Mouse (Mus musculus) ES-E14 (cell line): ENCODE data around the gene Tsg101. TPM values are rescaled to one million over a fixed set of nuclear protein-coding genes. Genes with fewer than 3 reads are reported as not detected.
A peak's percentile ranks its signal among the peaks of the same experiment; 100 is the strongest.
"Not testable (repeated sequence)": the region's sequence is repeated elsewhere in the genome, so short reads cannot be mapped to it uniquely, and the experiment has no call there.

Experiments used
- DNase-seq: peaks from one replicate; pipeline ENCODE4 v3.0.0-alpha.2; 2013; ENCODE audit warnings: low read depth, low spot score
- H3K27ac ChIP-seq: 2 replicates; pipeline ENCODE4 v1.5.1; 2012; ENCODE audit warnings: low read depth, mild to moderate bottlenecking, low read length, moderate library complexity, mixed read lengths; ENCODE audit not compliant: poor library complexity, insufficient read depth, severe bottlenecking
- H3K36me3 ChIP-seq: 2 replicates; pipeline ENCODE4 v1.6.1; 2012; ENCODE audit warnings: mild to moderate bottlenecking, low read length, moderate library complexity, mixed read lengths; ENCODE audit not compliant: control insufficient read depth, poor library complexity, insufficient read depth, severe bottlenecking
- H3K4me1 ChIP-seq, 2 experiments: fragments of 150-350 bp in 1 of 2; sonication (generic) in 1 of 2; 2 replicates each; pipeline ENCODE4 v1.6.1; 2012; ENCODE audit warnings: low read length in 2 of 2, mild to moderate bottlenecking in 1 of 2, mixed read lengths in 1 of 2; ENCODE audit not compliant: control insufficient read depth in 2 of 2, insufficient read depth in 2 of 2, poor library complexity in 1 of 2
- H3K4me3 ChIP-seq, 2 experiments: fragments of 150-350 bp in 1 of 2; sonication (generic) in 1 of 2; 2 replicates each; pipeline ENCODE4 v1.5.1; 2012; ENCODE audit warnings: low read length in 2 of 2, low read depth in 1 of 2, mild to moderate bottlenecking in 1 of 2, mixed read lengths in 1 of 2; ENCODE audit not compliant: insufficient read depth in 1 of 2, poor library complexity in 1 of 2, severe bottlenecking in 1 of 2
- H3K9ac ChIP-seq: 2 replicates; pipeline ENCODE4 v1.6.1; 2012; ENCODE audit warnings: low read depth, mild to moderate bottlenecking, low read length, mixed read lengths; ENCODE audit not compliant: poor library complexity, insufficient read depth, severe bottlenecking
- H3K9me3 ChIP-seq: fragments of 150-350 bp; sonication (generic); 2 replicates; pipeline ENCODE4 v1.6.1; 2012; ENCODE audit warnings: low read depth, mild to moderate bottlenecking, low read length; ENCODE audit not compliant: control insufficient read depth, insufficient read depth
- CHD2 ChIP-seq: IDR thresholded peaks from 2 replicates; pipeline ENCODE4 v1.6.1; 2014; ENCODE audit warnings: mild to moderate bottlenecking, low read depth, low read length, inconsistent platforms
- HCFC1 ChIP-seq: IDR thresholded peaks from 2 replicates; pipeline ENCODE4 v1.6.1; 2012; ENCODE audit warnings: low read length, inconsistent platforms, borderline replicate concordance; ENCODE audit not compliant: insufficient read depth
- MAFK ChIP-seq: IDR thresholded peaks from 2 replicates; pipeline ENCODE4 v1.6.1; 2014; ENCODE audit warnings: mild to moderate bottlenecking, low read depth, low read length, inconsistent platforms; ENCODE audit not compliant: insufficient read depth
- ZC3H11A ChIP-seq: IDR thresholded peaks from 2 replicates; pipeline ENCODE4 v1.6.1; 2012; ENCODE audit warnings: low read depth, mild to moderate bottlenecking, inconsistent platforms, low read length, borderline replicate concordance
- ZNF384 ChIP-seq: IDR thresholded peaks from 2 replicates; pipeline ENCODE4 v1.6.1; 2012; ENCODE audit warnings: low read depth, low read length, inconsistent platforms
- in situ Hi-C, 2 experiments: fragments of 600-800 bp; cut with MboI; formaldehyde crosslinking; loops; one replicate each; pipeline ENCODE4 v1.15.1; 2025; ENCODE audit warnings: low sequenced_read_pairs in 2 of 2, inconsistent platforms in 1 of 2; ENCODE audit not compliant: unreplicated experiment in 2 of 2
- total RNA-seq: library from RNA; depleted of rRNA; stranded (reverse); fragments of 300-350 nt; gene quantifications from 2 replicates; pipeline ENCODE4 v1.2.3, GENCODE M21; 2012

The Tsg101 gene
- total RNA-seq, 1 experiment: 54.3 TPM

DNA sequence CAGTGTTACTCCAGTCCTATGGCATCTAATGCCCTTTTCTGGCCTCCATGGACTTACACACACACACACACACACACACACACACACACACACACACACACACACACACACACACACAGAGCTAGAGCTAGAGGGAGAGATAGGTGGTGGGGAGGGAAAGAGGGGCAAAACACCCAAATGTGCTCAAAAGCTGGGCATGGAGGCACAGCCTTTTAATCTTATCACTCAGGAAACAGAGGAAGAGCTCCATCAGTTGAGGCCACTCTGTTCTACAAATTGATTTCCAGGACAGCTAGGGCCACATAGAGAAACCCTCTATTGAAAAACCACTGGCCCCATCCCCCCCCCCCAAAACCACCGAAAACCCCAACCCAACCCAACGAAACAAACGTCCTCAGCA lies 36.5 kb downstream of the Tsg101 start:
- no peak for DNase-seq
- Histone ChIP-seq H3K9me3 (no peaks in the 10 kb centered on the region), H3K4me3 (no peak overlapping the region), H3K4me1 (no peaks in the 10 kb centered on the region), H3K36me3 (peaks cover 4% of the 10 kb centered on the region), H3K9ac (no peak overlapping the region), H3K27ac (no peak overlapping the region)
- in situ Hi-C loops: no loop called here
- no peak for TF ChIP-seq HCFC1
- no peak for TF ChIP-seq ZC3H11A
- no peak for TF ChIP-seq MAFK
- TF ChIP-seq CHD2: no peak
- no peak for TF ChIP-seq ZNF384

DNA sequence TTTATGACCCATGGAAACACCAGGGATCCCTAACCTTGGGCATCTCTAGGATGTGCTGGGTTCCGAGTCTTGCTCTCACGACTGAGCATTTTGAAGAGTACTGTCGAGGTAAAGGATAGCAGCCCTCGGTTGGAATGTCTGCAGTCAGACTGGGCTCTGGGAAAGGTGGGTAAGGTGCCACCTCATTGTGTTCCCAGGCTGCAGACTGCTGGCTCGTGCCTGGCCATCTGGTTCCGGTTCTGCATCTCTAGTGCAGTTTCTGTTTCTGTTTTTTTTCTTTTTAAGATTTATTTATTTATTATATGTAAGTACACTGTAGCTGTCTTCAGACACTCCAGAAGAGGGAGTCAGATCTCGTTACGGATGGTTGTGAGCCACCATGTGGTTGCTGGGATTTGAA lies 37.8 kb downstream of the Tsg101 start:
- in situ Hi-C loops, H3K4me1 ChIP-seq, H3K9me3 ChIP-seq, H3K27ac ChIP-seq, H3K4me3 ChIP-seq, DNase-seq, H3K36me3 ChIP-seq, H3K9ac ChIP-seq: not testable (repeated sequence)

DNA sequence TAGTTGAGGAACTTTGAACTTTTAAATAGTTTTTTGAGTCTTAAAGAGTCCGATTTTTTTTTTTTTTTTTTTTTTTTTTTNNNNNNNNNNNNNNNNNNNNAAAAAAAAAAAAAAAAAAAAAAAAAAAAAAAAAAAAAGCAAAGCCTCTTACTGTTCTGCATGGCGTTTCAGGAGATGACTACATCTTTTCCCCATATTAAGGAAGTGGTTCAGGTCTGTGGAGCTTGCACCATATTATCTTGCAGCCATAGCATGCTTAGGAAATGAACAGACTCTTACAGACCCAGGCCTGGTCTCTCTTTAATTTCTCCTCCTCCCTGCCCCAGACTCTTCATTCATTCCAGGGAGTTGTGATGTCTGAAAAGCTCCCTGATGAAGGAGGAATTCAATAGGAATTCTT lies 38.8 kb downstream of the Tsg101 start:
- DNase-seq: no peak
- no peaks in the 10 kb centered on the region for H3K9me3 ChIP-seq
- no peak overlapping the region for H3K4me3 ChIP-seq
- no peaks in the 10 kb centered on the region for H3K4me1 ChIP-seq
- in situ Hi-C loops: no loop called here
- no peaks in the 10 kb centered on the region for H3K36me3 ChIP-seq
- TF ChIP-seq ZNF384: peak; percentile 74; the same call in 1 of the 2 replicates
- no peak for TF ChIP-seq MAFK
- H3K27ac ChIP-seq: no peak overlapping the region
- H3K9ac ChIP-seq: no peak overlapping the region

DNA sequence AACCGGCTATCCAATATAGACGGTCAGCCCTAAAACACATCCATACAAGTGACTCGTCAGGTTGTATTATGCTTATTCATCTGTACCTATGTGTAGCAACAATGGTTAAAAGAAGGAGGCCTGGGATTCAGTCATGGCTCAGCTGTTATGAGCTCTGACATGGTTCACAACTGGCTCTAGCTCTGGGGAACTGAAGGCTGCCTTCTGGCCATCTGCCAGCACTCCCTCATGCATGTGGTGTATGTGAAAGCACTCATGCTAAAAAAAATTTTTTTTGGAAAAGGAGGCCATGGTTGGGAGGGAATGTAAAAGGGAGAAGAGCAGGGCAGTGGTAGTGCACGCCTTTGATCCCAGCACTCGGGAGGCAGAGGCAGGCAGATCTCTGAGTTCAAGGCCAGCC lies 39.9 kb downstream of the Tsg101 start:
- Histone ChIP-seq H3K27ac (no peak overlapping the region), H3K36me3 (no peaks in the 10 kb centered on the region), H3K4me1 (no peaks in the 10 kb centered on the region), H3K9ac (no peak overlapping the region), H3K9me3 (no peaks in the 10 kb centered on the region), H3K4me3 (no peak overlapping the region)
- in situ Hi-C loops: no loop called here
- TF ChIP-seq ZNF384 (no peak), MAFK (no peak), CHD2 (no peak), HCFC1 (no peak), ZC3H11A (no peak)
- no peak for DNase-seq

DNA sequence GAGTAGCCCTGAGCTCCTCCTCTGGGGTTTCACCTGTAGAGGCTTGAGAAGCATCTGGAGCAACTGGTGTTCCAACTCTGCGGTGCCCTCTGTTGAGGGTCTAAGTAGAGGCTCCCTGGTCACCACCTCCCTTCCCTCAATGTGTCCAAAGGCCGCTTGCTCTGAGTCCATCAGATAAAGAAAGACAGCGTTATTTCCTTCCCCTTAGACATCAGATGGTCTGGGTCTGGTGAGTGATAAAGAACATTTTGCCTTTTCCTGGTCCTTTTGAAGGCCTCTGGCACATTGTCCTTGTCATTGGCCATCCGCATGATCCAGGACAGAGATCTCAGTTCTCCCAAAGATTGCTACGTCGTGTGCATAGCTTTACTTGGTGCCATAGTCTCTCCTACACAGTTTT lies 42.5 kb downstream of the Tsg101 start:
- H3K4me1 ChIP-seq: no peaks in the 10 kb centered on the region
- no peaks in the 10 kb centered on the region for H3K36me3 ChIP-seq
- H3K9me3 ChIP-seq: no peaks in the 10 kb centered on the region
- no peak overlapping the region for H3K27ac ChIP-seq
- no peak overlapping the region for H3K9ac ChIP-seq
- in situ Hi-C loops: no loop called here
- H3K4me3 ChIP-seq: no peak overlapping the region
- DNase-seq: no peak
- TF ChIP-seq HCFC1 (no peak), CHD2 (no peak), ZNF384 (no peak), ZC3H11A (no peak), MAFK (no peak)
